Mouse (Mus musculus): Measurements from ENCODE around the gene BC052040.

BC052040 gene

GRCm38 (mm10) chr2:115601280-115601679, 19.8 kb downstream of the BC052040 start:
- no peak for DNase-seq (ENCODE audit: low spot score in 2 of 2)

GRCm38 (mm10) chr2:115602116-115602515, 20.6 kb downstream of the BC052040 start:
- DNase-seq (ENCODE audit: low spot score in 2 of 2) = no peak

GRCm38 (mm10) chr2:115604132-115604531, 22.6 kb downstream of the BC052040 start:
- DNase-seq (ENCODE audit: low spot score in 2 of 2) = no peak

- no peak for DNase-seq (ENCODE audit: low spot score in 2 of 2)
Observed at GRCm38 (mm10) chr2:115605829-115606336, 24.4 kb downstream of the BC052040 start.

GRCm38 (mm10) chr2:115609020-115609419, 27.5 kb downstream of the BC052040 start:
- no peak for DNase-seq (ENCODE audit: low spot score in 2 of 2)

GRCm38 (mm10) chr2:115610092-115610491, 28.6 kb downstream of the BC052040 start:
- no peak for DNase-seq (ENCODE audit: low spot score in 2 of 2)

- no peak for DNase-seq (ENCODE audit: low spot score in 2 of 2)
Observed at GRCm38 (mm10) chr2:115610503-115610902, 29.0 kb downstream of the BC052040 start.

- DNase-seq (ENCODE audit: low spot score in 2 of 2) = no peak
Observed at GRCm38 (mm10) chr2:115613830-115614520, 32.5 kb downstream of the BC052040 start.

- no peak for DNase-seq (ENCODE audit: low spot score in 2 of 2)
Observed at GRCm38 (mm10) chr2:115628471-115628870, 47.0 kb downstream of the BC052040 start.

- no peak for DNase-seq (ENCODE audit: low spot score in 2 of 2)
Observed at GRCm38 (mm10) chr2:115631031-115631434, 49.5 kb downstream of the BC052040 start.

- DNase-seq (ENCODE audit: low spot score in 2 of 2) = no peak
Observed at GRCm38 (mm10) chr2:115631826-115632225, 50.3 kb downstream of the BC052040 start.

- no peak for DNase-seq (ENCODE audit: low spot score in 2 of 2)
Observed at GRCm38 (mm10) chr2:115650203-115650602, 68.7 kb downstream of the BC052040 start.

GRCm38 (mm10) chr2:115659712-115660111, 78.2 kb downstream of the BC052040 start:
- no peak for DNase-seq (ENCODE audit: low spot score in 2 of 2)

- no peak for DNase-seq (ENCODE audit: low spot score in 2 of 2)
Observed at GRCm38 (mm10) chr2:115660213-115661120, 79.0 kb downstream of the BC052040 start.

- DNase-seq (ENCODE audit: low spot score in 2 of 2) = no peak
Observed at GRCm38 (mm10) chr2:115667516-115667915, 86.0 kb downstream of the BC052040 start.

- DNase-seq (ENCODE audit: low spot score in 2 of 2) = no peak
Observed at GRCm38 (mm10) chr2:115673054-115673660, 91.6 kb downstream of the BC052040 start.

- no peak for DNase-seq (ENCODE audit: low spot score in 2 of 2)
Observed at GRCm38 (mm10) chr2:115678786-115679185, 97.3 kb downstream of the BC052040 start.

GRCm38 (mm10) chr2:115685250-115685649, 103.7 kb downstream of the BC052040 start:
- no peak for DNase-seq (ENCODE audit: low spot score in 2 of 2)

GRCm38 (mm10) chr2:115687612-115688011, 106.1 kb downstream of the BC052040 start:
- no peak for DNase-seq (ENCODE audit: low spot score in 2 of 2)

GRCm38 (mm10) chr2:115688282-115688681, 106.8 kb downstream of the BC052040 start:
- no peak for DNase-seq (ENCODE audit: low spot score in 2 of 2)

- no peak for DNase-seq (ENCODE audit: low spot score in 2 of 2)
Observed at GRCm38 (mm10) chr2:115693841-115694240, 112.3 kb downstream of the BC052040 start.

GRCm38 (mm10) chr2:115694386-115694785, 112.9 kb downstream of the BC052040 start:
- DNase-seq (ENCODE audit: low spot score in 2 of 2) = no peak

All from spleen, postnatal 10 days (tissue).